Mouse (Mus musculus) embryonic facial prominence, embryonic 10.5 days (tissue): ENCODE measurements around the gene Ppp1r15b. TPM values are rescaled to one million over a fixed set of nuclear protein-coding genes. Genes with fewer than 3 reads are reported as not detected.

Experiments
- DNase-seq: peaks from one replicate; pipeline ENCODE4 v3.0.0-alpha.2; 2017; ENCODE audit warnings: low spot score
- H3K27ac ChIP-seq: fragments of 300-500 bp; sonication (generic); replicated peaks from 2 replicates; pipeline ENCODE4 v1.5.1; 2016; ENCODE audit warnings: mild to moderate bottlenecking
- H3K27me3 ChIP-seq: fragments of 300-500 bp; sonication (generic); replicated peaks from 2 replicates; pipeline ENCODE4 v1.6.1; 2016; ENCODE audit warnings: low read depth, mild to moderate bottlenecking; ENCODE audit not compliant: poor library complexity, severe bottlenecking
- H3K36me3 ChIP-seq: fragments of 300-500 bp; sonication (generic); replicated peaks from 2 replicates; pipeline ENCODE4 v1.6.1; 2016; ENCODE audit warnings: mild to moderate bottlenecking, moderate library complexity
- H3K4me1 ChIP-seq: fragments of 300-500 bp; sonication (generic); 2 replicates; pipeline ENCODE4 v1.6.1; 2016
- H3K4me3 ChIP-seq: fragments of 300-500 bp; sonication (generic); 2 replicates; pipeline ENCODE4 v1.5.1; 2016; ENCODE audit warnings: mild to moderate bottlenecking, moderate library complexity
- H3K9me3 ChIP-seq: fragments of 300-500 bp; sonication (generic); 2 replicates; pipeline ENCODE4 v1.6.1; 2016; ENCODE audit warnings: mild to moderate bottlenecking
- WGBS: fragments of 180-500 bp; shearing (Covaris S2); methylation state at CpG from one replicate; pipeline ENCODE4 v1.1.7; 2016; 5-methylcytosine and 5-hydroxymethylcytosine counted together
- polyA plus RNA-seq: library from polyadenylated mRNA; unstranded; fragments of >200 nt; fragmentation: Nextera tagmentation; extraction: Ambion mirVana; gene quantifications from 2 replicates; pipeline ENCODE4 v1.2.1, GENCODE M21; 2016

Ppp1r15b gene
- polyA plus RNA-seq, 1 experiment from 2014 or later: 49.4 TPM

- H3K27me3 ChIP-seq: no peaks in the 10 kb centered on the region
- DNase-seq: no peak
- H3K27ac ChIP-seq: no peak overlapping the region
- H3K36me3 ChIP-seq: peaks cover 7% of the 10 kb centered on the region
- H3K4me3 ChIP-seq: no peak overlapping the region
- peaks cover 11% of the 10 kb centered on the region; the same call in 1 of the 2 replicates for H3K9me3 ChIP-seq
- H3K4me1 ChIP-seq: 0 out of 2 replicates have a peak, but pooled peaks cover 2% of the 10 kb centered on the region
- WGBS: 81% methylated on average over 5 of the region's 5 CpGs
Measured at GRCm38 (mm10) chr1:133147324-133147723, 16.4 kb downstream of the Ppp1r15b start.

- Histone ChIP-seq H3K36me3 (0 out of 2 replicates have a peak, but pooled peaks cover 3% of the 10 kb centered on the region), H3K4me1 (0 out of 2 replicates have a peak, but pooled peaks cover 2% of the 10 kb centered on the region), H3K27me3 (no peaks in the 10 kb centered on the region), H3K4me3 (no peak overlapping the region), H3K9me3 (peaks cover 11% of the 10 kb centered on the region; the same call in 1 of the 2 replicates), H3K27ac (no peak overlapping the region)
- DNase-seq: no peak
- 93% methylated on average over 8 of the region's 8 CpGs for WGBS
Measured at GRCm38 (mm10) chr1:133148122-133148521, 17.2 kb downstream of the Ppp1r15b start.

GRCm38 (mm10) chr1:133150556-133150955 is 19.6 kb downstream of the Ppp1r15b start:
- no peak for DNase-seq
- WGBS: 93% methylated on average over 2 of the region's 2 CpGs
- Histone ChIP-seq H3K27me3 (no peaks in the 10 kb centered on the region), H3K27ac (no peak overlapping the region), H3K4me1 (0 out of 2 replicates have a peak, but pooled peaks cover 2% of the 10 kb centered on the region), H3K9me3 (peaks cover 11% of the 10 kb centered on the region; the same call in 1 of the 2 replicates), H3K36me3 (no peaks in the 10 kb centered on the region), H3K4me3 (no peak overlapping the region)

- 93% methylated on average over 3 of the region's 3 CpGs for WGBS
Measured at GRCm38 (mm10) chr1:133152213-133152612, 21.3 kb downstream of the Ppp1r15b start.

GRCm38 (mm10) chr1:133155270-133155669 is 24.3 kb downstream of the Ppp1r15b start:
- no peak overlapping the region for H3K27ac ChIP-seq
- H3K4me3 ChIP-seq: no peak overlapping the region
- 87% methylated on average over 6 of the region's 6 CpGs for WGBS
- no peaks in the 10 kb centered on the region for H3K36me3 ChIP-seq
- peaks cover 30% of the 10 kb centered on the region for H3K27me3 ChIP-seq
- no peaks in the 10 kb centered on the region for H3K9me3 ChIP-seq
- H3K4me1 ChIP-seq: no peaks in the 10 kb centered on the region
- DNase-seq: no peak

More at GRCm38 (mm10) chr1:133152213-133152612, 21.3 kb downstream of the Ppp1r15b start:
- H3K36me3 ChIP-seq: no peaks in the 10 kb centered on the region
- DNase-seq: no peak
- H3K9me3 ChIP-seq: peaks cover 11% of the 10 kb centered on the region; the same call in 1 of the 2 replicates
- H3K27ac ChIP-seq: no peak overlapping the region
- peaks cover 3% of the 10 kb centered on the region; the same call in 1 of the 2 replicates for H3K27me3 ChIP-seq
- 0 out of 2 replicates have a peak, but pooled peaks cover 2% of the 10 kb centered on the region for H3K4me1 ChIP-seq
- H3K4me3 ChIP-seq: no peak overlapping the region

GRCm38 (mm10) chr1:133159128-133159564 is 28.2 kb downstream of the Ppp1r15b start:
- Histone ChIP-seq H3K27ac (no peak overlapping the region), H3K27me3 (peaks cover 69% of the 10 kb centered on the region), H3K9me3 (no peaks in the 10 kb centered on the region), H3K4me3 (no peak overlapping the region), H3K4me1 (peaks cover 9% of the 10 kb centered on the region), H3K36me3 (no peaks in the 10 kb centered on the region)
- WGBS: 68% methylated on average over 7 of the region's 7 CpGs
- DNase-seq: no peak

- Histone ChIP-seq H3K36me3 (no peaks in the 10 kb centered on the region), H3K27ac (no peak overlapping the region), H3K4me1 (peaks cover 20% of the 10 kb centered on the region), H3K27me3 (peaks cover 92% of the 10 kb centered on the region), H3K9me3 (no peaks in the 10 kb centered on the region), H3K4me3 (no peak overlapping the region)
- no peak for DNase-seq
- WGBS: 64% methylated on average over 4 of the region's 4 CpGs
Measured at GRCm38 (mm10) chr1:133161559-133161958, 30.6 kb downstream of the Ppp1r15b start.

- peaks cover 96% of the 10 kb centered on the region for H3K27me3 ChIP-seq
- no peak overlapping the region for H3K4me3 ChIP-seq
- WGBS: 67% methylated on average over 10 of the region's 10 CpGs
- no peak overlapping the region for H3K27ac ChIP-seq
- H3K4me1 ChIP-seq: peaks cover 20% of the 10 kb centered on the region
- no peaks in the 10 kb centered on the region for H3K36me3 ChIP-seq
- H3K9me3 ChIP-seq: no peaks in the 10 kb centered on the region
- no peak for DNase-seq
Measured at GRCm38 (mm10) chr1:133162046-133162445, 31.1 kb downstream of the Ppp1r15b start.

GRCm38 (mm10) chr1:133162981-133163380 is 32.0 kb downstream of the Ppp1r15b start:
- H3K9me3 ChIP-seq: no peaks in the 10 kb centered on the region
- WGBS: 57% methylated on average over 8 of the region's 8 CpGs
- H3K4me3 ChIP-seq: no peak overlapping the region
- peaks cover 20% of the 10 kb centered on the region for H3K4me1 ChIP-seq
- H3K27ac ChIP-seq: no peak overlapping the region
- no peaks in the 10 kb centered on the region for H3K36me3 ChIP-seq
- H3K27me3 ChIP-seq: peaks cover 97% of the 10 kb centered on the region
- no peak for DNase-seq

- Histone ChIP-seq H3K27me3 (peaks cover 96% of the 10 kb centered on the region), H3K36me3 (no peaks in the 10 kb centered on the region), H3K27ac (peak within 1 kb of the TSS; percentile 66), H3K4me3 (peak within 1 kb of the TSS; percentile 72), H3K4me1 (peaks cover 29% of the 10 kb centered on the region), H3K9me3 (no peaks in the 10 kb centered on the region)
- WGBS: under 1% methylated on average over 68 of the region's 68 CpGs
- DNase-seq: peak; percentile 69
Measured at GRCm38 (mm10) chr1:133163820-133164431, 33.0 kb downstream of the Ppp1r15b start, which contains the start of gene Plekha6. TSS of gene Plekha6 (plus strand) at chr1:133164210.

GRCm38 (mm10) chr1:133164591-133165011 is 33.7 kb downstream of the Ppp1r15b start:
- peak; percentile 51 for DNase-seq
- WGBS: under 1% methylated on average over 10 of the region's 10 CpGs
- Histone ChIP-seq H3K27ac (no peak overlapping the region), H3K4me3 (peak overlapping the region; percentile 72), H3K4me1 (peaks cover 31% of the 10 kb centered on the region), H3K27me3 (peaks cover 95% of the 10 kb centered on the region), H3K9me3 (no peaks in the 10 kb centered on the region), H3K36me3 (no peaks in the 10 kb centered on the region)

- Histone ChIP-seq H3K9me3 (no peaks in the 10 kb centered on the region), H3K4me1 (peaks cover 35% of the 10 kb centered on the region), H3K27ac (no peak overlapping the region), H3K4me3 (no peak overlapping the region), H3K36me3 (no peaks in the 10 kb centered on the region), H3K27me3 (peaks cover 97% of the 10 kb centered on the region)
- 36% methylated on average over 11 of the region's 11 CpGs for WGBS
- DNase-seq: no peak
Measured at GRCm38 (mm10) chr1:133165111-133165510, 34.2 kb downstream of the Ppp1r15b start.
